Mouse (Mus musculus) CH12.LX (cell line): Measurements from ENCODE around the gene Arid5b.

ENCODE experiments used
- CTCF ChIP-seq, 2 experiments: IDR thresholded peaks in 1 of 2; conservative IDR thresholded peaks in 1 of 2; 2 replicates each; pipeline ENCODE4 v1.5.1; 2011 to 2012; ENCODE audit warnings: low read depth in 2 of 2, low read length in 2 of 2, improper control_type of control experiment in 1 of 2, inconsistent platforms in 1 of 2, mild to moderate bottlenecking in 1 of 2, moderate library complexity in 1 of 2
- EP300 ChIP-seq: IDR thresholded peaks from 2 replicates; pipeline ENCODE4 v1.6.1; 2011; ENCODE audit warnings: low read length, improper control_type of control experiment
- NRF1 ChIP-seq: IDR thresholded peaks from 2 replicates; pipeline ENCODE4 v1.6.1; 2014; ENCODE audit warnings: low read depth, mild to moderate bottlenecking, inconsistent platforms, low read length, improper control_type of control experiment, moderate library complexity

DNA sequence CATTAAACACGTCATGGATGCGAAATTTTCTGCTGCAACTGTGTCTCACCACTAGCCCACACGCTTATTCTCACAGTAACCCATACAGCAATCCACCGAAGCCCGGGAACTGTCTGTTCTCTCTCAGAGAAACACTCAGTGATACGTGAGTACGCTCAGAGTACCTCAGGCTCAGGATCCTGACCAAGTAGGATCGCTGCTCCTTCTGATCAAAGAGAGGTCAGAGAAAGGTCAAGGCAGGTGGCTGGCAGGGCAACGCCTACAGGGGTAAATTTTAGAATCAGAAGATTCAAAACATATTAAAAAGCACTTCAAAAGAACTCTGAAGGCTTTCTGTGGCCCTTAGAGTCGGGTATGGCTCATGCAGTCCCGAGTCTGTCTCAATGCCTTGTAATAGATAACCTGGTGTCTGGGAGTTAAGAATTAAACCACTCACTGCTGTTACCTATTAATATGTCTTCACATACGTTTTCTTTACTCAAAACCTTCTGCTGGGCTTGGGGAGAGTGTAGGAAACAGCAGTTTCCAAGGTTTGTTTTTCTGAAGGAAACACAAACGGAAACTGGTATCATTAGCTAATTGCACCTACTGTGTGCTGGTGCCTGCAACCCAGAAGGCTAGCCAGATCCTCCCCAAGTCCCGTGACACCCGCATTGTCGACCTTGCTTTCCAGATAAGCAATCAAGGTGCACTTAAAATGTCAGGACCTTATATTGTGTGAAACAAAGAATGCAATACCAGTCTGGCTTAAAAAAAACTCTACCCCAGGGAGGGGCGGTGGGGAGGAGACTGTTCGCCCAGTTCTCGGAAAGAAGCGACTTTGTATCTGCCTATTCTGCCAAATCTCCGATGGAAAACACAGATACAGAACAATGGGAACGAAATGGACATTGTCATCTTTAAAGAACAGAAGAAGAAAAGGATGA is 48.6 kb downstream of the Arid5b start:
- TF ChIP-seq CTCF (conservative IDR thresholded peaks at IDR 0.05 in 1 of 2, IDR thresholded peaks at IDR 0.05 in 1 of 2; ENCODE audit: low read depth in 2 of 2, low read length in 2 of 2), result no peak
- TF ChIP-seq NRF1, result no peak
- no peak for TF ChIP-seq EP300
